Mouse (Mus musculus) cerebellum, adult 18-20 months (tissue): Measurements from ENCODE around the gene Cfap44.
A peak's percentile ranks its signal among the peaks of the same experiment; 100 is the strongest.

Source experiments
- DNase-seq, 2 experiments: peaks; one replicate each; pipeline ENCODE4 v3.0.0; 2021

Cfap44 gene

GRCm38 (mm10) chr16:44394577-44395243 lies at the start of gene Cfap44:
TSS of gene Cfap44 (plus strand) at chr16:44394796.
- DNase-seq = peak; percentile 56 to 59

- peak; percentile 96 for DNase-seq
Measured at GRCm38 (mm10) chr16:44347071-44347901, 47.3 kb upstream of the Cfap44 start, which contains the start of gene Spice1. TSS of gene Spice1 (plus strand) at chr16:44347121.

GRCm38 (mm10) chr16:44349801-44350397 lies 44.7 kb upstream of the Cfap44 start:
- DNase-seq = no peak

GRCm38 (mm10) chr16:44356291-44356690 lies 38.3 kb upstream of the Cfap44 start:
- DNase-seq = no peak

GRCm38 (mm10) chr16:44357571-44358268 lies 36.9 kb upstream of the Cfap44 start:
- no peak for DNase-seq

- peak; percentile 53 to 68 for DNase-seq
Measured at GRCm38 (mm10) chr16:44361921-44362890, 32.4 kb upstream of the Cfap44 start.

- no peak for DNase-seq
Measured at GRCm38 (mm10) chr16:44365522-44365921, 29.1 kb upstream of the Cfap44 start.

- no peak for DNase-seq
Measured at GRCm38 (mm10) chr16:44375459-44375858, 19.1 kb upstream of the Cfap44 start.

GRCm38 (mm10) chr16:44380006-44380405 lies 14.6 kb upstream of the Cfap44 start:
- DNase-seq = no peak

- DNase-seq = no peak
Measured at GRCm38 (mm10) chr16:44381578-44381977, 13.0 kb upstream of the Cfap44 start.

GRCm38 (mm10) chr16:44383549-44383948 lies 11.0 kb upstream of the Cfap44 start:
- DNase-seq = no peak

- DNase-seq = no peak
Measured at GRCm38 (mm10) chr16:44384251-44384650, 10.3 kb upstream of the Cfap44 start.

GRCm38 (mm10) chr16:44391877-44392548 lies 2.6 kb upstream of the Cfap44 start:
- peak; percentile 25 to 26 for DNase-seq

- DNase-seq = no peak
Measured at GRCm38 (mm10) chr16:44404933-44405332, 10.3 kb downstream of the Cfap44 start.

GRCm38 (mm10) chr16:44407211-44407610 lies 12.6 kb downstream of the Cfap44 start:
- peak; percentile 14 to 23 for DNase-seq

- no peak for DNase-seq
Measured at GRCm38 (mm10) chr16:44408290-44408689, 13.7 kb downstream of the Cfap44 start.

- DNase-seq = no peak
Measured at GRCm38 (mm10) chr16:44410176-44410575, 15.6 kb downstream of the Cfap44 start.

GRCm38 (mm10) chr16:44417596-44417995 lies 23.0 kb downstream of the Cfap44 start:
- DNase-seq = no peak

- DNase-seq = no peak
Measured at GRCm38 (mm10) chr16:44421735-44422134, 27.1 kb downstream of the Cfap44 start.

GRCm38 (mm10) chr16:44423499-44423898 lies 28.9 kb downstream of the Cfap44 start:
- DNase-seq = no peak

GRCm38 (mm10) chr16:44428456-44428855 lies 33.9 kb downstream of the Cfap44 start:
- no peak for DNase-seq
